Mouse (Mus musculus) kidney, postnatal 25 days (tissue): ENCODE data around the gene Fzr1.
A peak's percentile ranks its signal among the peaks of the same experiment; 100 is the strongest.

Experiments used
- DNase-seq, 2 experiments: peaks; one replicate each; pipeline ENCODE4 v3.0.0; 2021; ENCODE audit warnings: mixed read lengths in 2 of 2

Gene Fzr1

DNA sequence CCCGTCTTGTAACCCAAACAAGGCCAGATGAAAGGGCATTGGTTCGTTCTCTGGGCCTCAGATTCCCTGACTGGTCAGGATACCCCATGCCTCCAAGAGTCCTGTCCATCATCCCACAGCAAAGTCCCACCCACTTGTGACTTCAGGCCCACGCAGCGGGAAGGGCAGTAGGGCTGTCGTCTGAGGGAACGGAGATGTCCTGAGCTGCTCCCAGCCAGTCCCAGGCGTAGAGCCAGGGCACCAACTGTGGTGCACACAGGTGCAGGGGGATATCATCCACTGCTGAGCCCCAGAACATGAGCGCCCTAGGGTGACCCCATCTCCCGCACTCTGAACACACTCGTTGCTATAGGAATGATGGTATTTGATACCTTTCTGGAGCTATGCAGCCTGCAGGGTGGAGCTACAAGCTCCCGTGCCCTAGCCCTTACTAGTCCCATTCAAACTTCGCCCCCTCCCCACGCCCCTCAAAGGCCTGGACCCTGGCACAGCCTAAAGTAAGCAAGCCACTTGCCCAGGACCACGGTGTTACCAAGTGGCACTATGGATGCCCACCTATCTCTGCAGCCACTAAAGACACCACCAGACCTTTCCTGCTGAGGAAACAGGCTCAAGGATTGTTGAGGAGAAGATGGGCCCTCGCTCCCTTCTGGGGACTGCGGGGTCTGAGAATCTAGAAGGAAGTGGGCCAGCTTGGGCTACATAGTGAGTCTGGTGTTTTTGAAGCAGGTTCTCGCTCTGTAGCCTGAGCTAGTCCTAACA is 37.4 kb upstream of the Fzr1 start:
- peak in 1 of 2 experiments; percentile 79 for DNase-seq

DNA sequence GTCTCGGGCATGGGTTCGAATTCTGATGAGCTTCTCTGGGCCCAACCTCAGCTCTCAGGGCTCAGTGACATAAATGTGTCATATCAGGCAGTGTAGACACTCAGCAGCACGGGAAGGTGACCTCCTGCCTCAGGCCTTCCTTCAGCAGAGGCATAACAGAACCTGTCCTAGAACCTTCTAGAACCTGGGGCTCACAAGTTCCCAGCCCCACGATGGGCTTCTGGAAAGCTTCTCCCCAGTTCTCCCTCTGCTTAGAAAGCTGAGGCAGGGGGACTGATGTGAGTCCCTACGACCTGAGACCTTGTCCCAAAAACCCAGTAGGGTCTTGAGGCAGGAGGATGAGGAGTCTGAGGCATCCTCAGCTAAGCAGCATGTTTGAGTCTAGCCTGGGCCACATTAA is 36.8 kb upstream of the Fzr1 start:
- no peak for DNase-seq

DNA sequence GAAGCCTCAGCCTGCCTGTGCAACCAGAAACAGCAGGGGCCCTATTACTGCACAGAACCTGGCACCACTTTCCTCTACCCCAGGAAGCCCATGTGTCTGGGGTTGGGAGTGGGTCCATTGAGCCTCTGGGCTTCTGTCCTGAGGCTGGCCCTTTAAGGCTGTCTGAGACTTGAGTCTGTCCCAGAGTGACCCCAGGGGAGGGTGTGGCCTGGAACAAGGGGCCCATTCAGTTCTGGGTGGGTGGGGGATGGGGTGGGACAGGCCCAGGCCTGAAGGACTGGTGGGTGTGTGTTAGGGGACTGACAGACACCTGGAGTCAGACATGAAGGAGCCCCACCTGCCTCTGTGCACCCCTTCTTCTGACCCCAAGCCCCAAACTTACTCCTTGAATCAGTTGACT is 36.4 kb upstream of the Fzr1 start:
- DNase-seq: peak; percentile 75 to 92

DNA sequence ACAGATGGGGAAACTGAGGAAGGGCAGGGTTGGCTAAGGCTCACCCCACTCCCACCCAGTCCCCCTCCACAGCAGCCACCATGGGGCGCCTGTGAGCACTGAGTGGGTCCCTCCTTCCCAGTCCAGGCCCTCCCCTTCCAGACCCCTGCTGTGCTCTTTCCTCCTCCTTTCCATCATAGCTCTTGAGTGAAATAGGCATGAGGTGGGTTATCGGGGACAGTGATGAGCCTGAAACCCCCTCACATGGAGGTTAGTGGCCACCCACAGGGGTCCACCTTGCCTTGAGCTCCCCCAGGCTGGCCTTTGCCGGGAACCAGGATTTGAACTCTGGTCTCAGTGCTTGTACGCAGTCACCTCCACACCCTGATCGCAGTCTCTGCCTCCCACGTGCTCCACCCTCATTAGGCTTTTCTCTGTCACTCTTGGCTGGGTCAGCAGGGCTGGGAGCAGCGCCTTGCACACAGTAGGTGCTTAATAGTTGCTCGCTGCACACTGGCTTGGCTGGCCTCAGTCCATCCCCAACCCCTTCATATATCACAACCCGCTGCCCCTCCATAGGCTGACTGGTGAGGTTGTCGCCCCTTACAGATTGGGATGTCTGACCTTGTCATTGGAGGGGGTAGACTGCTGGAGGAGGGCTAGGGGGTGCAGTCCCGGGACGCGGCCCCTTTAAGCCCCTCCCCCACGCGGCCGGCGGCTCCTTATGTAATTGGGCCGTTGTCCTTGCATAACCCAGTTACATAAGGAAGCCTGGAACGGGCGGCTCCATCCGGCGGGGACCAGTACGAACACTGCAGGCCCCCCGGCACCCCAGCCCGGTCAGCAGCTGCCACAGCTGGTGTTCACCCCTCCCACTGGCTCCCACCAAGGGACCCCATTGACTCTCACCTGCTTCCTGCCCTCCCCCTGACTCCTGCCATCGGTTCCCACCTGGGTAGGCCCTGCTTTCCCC is 35.3 kb upstream of the Fzr1 start:
- peak; percentile 93 to 97 for DNase-seq

DNA sequence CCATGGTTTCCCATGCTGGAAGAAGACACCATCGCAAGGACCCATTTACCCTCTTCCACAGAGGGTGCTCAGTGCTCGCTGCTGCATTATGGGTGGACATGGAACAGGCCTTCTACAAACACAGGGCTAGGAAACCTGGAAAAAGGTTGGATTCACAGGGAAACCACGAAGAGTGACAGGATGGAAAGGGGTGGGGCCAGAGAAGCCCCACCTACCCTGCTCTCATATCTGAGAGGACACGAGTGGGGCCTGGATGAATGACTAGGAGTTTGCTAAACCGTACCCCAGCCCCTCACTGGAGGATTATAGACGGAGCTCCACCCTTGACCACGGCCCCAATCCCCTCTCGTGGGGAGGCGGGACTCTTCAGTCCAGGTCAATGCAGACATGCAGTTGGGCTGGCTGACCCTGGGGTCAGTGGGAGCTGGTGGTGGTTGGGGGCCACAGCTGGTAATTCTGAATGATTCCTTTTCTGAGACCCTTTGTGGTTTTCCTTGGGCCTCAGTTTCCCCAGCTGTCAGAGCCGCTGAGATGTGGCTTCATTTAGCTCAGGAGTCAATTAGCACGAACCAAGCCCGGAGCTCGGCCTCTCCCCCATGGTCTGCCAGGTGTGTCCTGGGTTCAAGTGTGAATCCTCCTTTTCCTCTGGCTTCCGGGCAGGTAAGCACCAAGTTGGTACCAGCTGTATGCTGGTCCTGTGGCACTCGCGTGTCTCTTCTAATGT is 34.4 kb upstream of the Fzr1 start:
- DNase-seq: no peak

DNA sequence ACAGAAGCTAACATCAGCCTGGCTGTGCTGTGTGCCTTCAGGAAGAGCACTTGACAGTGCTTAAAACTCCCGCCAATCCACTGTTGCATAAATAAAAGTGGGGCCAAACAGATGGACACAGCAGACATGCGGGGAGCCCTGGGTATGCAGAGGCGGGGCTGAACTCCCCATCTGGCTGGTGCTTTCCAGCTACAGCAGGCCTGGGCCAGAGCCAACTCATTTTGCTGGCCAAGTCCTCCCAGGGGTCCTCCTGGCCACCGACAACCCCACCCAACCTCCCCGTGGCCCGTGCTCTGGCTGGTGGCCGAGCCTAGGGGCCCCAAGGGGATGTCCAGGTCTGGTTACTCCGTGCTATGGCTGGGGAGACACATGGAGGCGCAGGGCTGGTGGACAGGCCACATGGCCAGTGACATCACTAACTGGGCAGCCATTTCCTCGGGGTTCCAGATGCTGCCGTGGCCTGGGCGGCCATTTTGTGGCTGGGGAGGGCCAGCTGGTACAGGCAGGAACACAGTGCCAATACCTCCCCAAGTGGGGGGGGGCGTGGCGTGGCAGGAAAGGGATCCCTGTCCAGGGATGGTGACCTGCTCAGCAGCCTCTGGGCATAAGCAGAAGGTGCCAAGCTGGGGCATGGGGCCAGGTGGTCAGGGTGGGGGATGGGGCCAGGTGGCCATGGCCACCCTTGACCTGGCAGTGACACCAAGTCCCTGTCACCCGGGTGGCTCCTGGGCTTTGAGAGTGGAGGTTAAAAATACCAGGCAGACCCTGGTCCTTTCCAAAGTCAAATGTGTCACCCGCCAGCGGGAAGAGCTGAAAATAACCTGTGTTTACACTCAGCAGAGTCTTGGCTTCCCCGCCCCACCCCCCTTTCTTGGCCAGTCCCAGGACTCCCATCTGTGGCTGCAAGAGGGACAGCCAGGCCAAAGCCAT is 33.4 kb upstream of the Fzr1 start:
- DNase-seq: peak; percentile 87 to 95

DNA sequence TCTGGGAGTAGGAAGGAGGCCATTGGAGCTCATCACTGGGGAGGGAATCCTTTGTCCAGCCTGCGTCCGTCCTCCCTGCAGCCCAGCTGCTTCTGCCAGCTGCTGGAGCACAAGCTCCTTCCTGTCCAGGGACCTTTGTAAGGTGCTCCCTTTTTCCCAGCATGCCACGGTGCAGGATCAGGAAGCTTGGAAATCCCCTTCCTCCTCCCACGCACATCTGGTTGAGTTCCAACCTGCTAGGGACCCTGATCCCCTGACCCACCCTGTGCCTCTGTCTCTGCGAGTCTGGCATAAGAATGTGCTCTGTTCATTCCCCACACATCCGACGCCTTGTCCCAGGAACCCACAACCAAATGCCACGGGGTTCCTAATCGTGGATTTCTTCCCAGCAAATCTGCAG is 32.7 kb upstream of the Fzr1 start:
- DNase-seq: peak; percentile 61 to 83

DNA sequence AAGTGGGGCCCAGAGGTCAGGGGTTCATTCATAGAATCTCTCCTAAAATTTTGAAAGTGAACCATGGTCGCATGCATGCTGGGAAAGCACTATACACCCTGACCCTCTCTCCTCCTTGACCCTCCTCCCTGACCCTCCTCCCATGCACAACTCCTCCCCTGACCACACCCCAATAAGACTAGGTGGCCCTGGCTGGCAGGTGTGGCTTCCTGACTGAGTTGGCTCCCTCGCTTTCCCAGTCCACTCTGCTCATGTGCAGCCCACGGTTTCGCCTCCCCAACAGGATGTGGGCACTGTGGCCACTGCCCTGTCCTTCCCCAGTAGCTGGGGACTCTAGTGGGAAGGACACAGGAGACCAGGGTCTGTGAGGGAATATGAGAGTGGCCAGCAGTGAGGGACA is 32.0 kb upstream of the Fzr1 start:
- peak; percentile 50 to 83 for DNase-seq

DNA sequence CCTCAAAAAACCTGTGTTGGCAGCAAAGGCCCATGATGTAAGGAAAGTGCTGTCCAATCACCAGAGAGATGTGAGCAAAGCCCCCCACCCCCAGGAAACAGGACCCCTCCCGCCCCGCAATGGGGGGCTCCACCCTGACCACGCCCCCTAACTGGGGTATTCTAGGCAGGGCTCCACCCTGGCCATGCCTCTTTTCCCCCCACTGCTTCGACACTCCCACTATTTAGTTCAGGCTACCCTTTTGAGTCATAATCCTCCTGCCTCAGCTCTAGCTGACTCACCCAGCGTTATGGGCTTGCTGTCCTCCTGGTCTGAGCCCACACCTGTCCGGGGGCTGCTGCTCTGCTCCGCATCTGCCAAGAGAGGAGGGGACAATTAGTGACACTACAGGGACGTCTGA is 31.0 kb upstream of the Fzr1 start:
- DNase-seq: no peak

DNA sequence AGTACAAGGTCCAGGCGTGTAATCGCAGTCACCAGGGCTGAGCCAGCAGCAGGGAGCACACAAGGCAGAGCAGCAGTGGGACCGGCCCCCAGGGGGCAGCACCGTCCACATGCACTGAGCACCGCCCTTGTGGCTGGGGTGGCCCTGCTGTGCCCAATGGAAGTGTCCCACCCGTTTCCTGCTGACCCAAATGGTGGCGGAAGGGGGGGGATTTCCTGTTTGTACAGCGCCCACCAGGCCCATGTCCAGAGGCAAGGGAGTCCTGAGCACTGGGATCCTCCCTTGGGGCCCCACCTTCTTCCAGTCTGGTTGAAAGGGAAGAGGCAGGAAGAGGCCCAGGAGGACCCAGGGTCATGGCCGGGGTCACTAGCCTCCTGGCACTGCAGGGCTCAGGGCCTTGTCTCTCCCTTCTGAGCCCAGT is 30.6 kb upstream of the Fzr1 start:
- peak; percentile 96 for DNase-seq

DNA sequence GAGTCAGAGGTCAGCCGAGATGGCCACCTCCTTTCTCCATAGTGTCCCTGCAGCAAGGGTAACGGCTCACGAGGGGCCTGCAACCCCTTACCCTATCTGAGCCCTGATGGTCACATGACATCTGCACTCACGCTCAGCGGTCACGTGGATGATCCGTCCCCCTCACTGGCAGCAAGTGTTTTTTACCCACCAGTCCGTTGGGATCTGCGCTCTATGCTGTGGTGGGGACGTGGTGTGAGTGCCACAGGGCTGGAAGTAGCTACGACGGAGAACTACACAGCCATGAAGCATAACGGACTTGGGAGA is 30.1 kb upstream of the Fzr1 start:
- DNase-seq: peak in 1 of 2 experiments; percentile 65

DNA sequence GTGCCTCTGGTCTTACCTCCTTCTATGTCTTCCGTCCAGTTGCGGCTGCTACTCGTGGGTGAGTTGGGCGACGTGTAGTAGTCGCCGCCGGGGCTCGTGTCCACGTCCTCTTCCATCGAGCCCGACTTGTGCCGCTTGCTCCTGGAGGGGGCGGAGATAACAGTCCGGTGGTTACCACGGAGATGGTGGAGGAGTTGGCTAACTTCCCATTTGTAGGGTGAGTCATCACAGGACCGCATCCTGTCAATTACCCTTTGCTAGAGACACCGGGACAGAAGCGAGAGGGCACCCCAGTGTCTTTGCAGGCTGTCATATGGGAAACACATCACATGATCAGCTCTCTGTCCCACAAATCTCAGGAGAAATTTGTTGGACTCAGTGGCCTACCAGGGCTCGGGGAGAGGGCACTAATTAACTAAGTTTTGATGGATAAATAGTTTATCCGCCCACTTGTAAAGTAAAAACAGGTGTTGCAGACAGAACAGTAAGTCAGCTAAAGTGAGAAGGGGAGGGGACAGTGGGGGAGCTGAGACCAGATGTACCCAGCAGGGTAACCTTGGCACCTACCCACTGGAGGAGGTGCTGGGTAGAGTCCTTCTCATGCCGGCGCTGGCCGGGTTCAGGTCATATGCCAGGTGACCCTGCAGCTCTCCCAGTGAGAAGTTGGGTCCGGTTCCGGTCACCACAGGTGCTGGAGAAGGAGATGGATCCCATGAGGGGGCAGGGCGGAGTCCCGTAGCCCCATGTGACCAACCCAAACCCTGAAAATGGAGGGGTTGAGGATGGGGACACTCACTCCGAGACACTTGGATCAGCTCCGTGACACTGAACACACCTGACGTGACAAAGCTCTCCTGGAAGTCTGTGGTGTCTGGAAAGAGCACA is 29.5 kb upstream of the Fzr1 start:
- peak; percentile 86 to 95 for DNase-seq

DNA sequence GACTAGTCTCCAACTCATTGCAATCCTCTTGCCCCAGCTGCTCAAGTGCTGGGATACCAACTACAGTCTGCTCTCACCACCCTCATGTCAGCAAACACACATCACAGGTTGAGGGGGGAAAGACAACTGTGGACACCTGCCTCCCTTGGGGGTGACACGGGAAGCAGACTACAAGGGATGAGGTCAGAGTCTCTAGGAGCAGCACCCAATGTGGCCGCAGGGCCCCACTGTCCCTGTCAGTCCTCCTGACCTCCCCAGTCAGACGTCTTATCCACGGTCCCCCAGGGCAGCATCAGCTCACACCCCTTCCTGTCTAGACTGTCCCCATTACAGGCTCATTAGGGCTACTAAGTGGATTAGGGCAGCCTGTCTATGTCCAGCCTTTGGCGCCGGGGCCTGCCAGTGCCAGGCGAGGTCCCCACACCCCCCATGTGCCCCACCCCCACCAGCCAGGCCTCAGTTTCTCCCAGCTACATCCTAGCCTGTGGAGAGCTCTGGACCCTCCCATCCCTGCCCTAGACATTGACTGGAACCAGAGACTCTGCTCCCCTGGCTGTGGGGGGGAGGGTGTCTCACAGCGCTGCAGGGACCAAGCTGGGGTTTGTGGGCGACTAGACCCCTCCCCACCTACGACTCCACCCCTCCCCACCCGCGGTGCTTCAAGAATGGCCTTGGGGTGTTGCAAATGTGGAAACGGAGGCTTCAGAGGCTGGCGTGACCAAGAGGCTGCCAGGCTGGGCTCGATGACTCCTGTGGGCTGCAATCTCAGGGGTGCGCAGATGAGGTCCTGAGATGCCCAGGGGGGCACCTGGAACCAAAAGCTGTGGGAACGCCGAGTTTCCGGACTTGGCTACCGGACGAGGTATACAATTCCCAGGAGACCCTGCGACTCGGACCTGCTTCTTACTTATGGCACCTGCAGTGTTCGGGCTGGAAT is 28.5 kb upstream of the Fzr1 start:
- DNase-seq: peak in 1 of 2 experiments; percentile 46

DNA sequence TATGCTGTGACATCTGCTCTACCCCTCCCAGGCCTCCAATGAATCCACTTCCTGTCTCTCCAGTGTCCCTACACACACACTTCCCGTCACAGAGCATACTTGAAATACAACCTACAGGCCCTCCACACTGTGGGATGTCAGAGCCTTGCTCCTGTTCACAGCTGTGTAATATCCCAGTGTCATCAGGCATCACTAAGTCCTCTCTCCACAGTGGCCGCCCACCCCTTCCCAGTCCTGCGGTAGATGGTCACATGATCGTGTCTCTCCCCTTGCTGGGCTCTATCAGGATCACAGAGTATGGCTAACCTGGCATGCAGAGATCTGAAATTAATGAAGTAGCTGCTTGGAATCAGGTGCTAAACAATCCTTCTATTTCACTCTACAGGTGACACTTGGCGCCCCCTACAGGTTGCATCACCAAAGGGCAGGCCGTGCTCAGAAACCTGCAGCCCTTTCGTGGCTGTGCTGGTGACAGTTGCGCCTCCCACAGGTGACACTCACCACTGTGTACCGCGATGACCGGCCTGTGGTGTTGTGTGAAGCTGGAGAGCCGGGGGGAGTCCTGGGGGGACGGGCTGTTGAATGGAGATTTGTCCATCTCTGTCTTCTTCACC is 27.4 kb upstream of the Fzr1 start:
- DNase-seq: peak; percentile 76 to 78

DNA sequence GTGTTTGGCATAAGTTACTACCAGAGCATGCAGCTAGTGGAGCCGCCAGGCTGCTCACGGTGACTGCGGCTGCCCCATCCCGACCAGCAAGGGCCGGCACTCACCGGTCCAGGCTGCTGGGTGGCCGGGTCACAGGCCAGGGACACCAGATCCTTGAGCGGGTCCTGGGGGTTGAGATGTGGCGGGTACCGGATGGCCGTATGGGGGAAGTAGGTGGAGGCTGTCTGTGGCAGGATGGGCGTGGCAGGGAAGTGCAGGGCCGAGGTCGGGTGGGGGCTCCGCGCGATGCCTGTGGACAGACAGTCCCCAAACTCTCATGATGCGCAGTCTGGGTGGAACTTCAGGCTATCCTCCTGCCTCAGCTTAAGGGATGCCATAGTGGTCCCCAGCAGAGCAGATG is 26.4 kb upstream of the Fzr1 start:
- DNase-seq: peak; percentile 56 to 82

DNA sequence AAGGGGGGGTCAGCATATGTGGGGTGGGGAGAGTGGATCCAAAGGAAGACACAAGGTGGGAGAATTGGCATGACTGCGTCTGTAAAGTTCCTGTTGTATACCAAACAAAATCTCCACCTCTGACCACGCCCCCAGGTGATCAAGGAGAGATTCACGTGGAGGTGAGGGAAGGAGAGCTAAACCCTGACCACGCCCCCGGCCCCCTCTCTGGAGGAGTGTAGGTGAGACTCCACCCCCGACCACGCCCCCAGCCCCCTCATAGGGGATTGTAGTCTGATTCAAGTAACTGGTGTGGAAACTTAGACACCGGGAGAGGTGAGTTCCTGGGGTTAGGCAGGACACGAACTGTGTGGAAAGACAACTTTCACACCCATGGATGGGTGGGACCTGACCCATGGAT is 25.8 kb upstream of the Fzr1 start:
- DNase-seq: peak in 1 of 2 experiments; percentile 66

DNA sequence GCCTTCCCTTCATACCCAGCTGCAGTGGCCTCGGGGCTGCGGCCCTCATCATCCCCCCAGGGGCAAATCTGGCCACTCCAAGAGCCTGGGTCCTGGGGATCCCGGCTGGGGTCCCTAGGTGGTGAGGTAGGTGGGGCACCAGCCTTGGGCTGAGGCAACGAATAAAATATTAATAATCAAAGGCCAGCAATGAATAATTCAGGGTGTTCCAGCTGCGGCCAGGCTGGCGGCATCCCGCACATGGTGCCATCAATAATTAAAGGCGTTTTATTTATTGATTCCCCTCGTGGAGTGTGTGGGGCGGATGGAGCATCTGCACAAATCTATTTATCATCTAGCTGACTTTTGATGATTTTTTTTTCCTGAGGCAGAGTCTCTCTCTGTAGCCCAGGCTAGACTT is 25.2 kb upstream of the Fzr1 start:
- DNase-seq: no peak

DNA sequence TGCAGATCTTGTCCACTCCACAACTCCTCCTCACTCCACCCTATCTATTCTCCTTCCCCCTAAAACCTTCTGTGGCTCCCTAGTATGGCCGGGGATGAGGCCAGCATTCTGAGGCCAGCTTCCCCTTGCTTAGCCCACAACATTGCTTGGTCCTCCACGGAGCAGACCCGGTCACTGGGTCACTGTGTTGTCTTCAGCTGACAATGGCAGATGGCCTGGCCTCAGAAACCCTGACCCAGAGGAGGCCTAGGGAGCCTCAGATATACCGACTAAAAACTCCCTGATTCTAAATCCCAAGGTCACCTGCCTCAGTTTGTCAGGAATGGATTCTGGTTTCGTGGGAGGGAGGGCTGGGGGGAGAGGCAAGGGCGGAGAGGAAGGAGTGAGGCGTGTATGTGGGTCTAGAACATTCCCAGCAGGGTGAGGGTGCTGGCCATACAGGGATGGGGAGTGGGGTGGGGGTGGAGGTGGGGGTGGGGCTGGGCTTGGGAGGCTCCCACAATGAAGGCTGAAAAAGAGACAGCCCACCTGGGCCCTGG is 24.0 kb upstream of the Fzr1 start:
- DNase-seq: no peak

DNA sequence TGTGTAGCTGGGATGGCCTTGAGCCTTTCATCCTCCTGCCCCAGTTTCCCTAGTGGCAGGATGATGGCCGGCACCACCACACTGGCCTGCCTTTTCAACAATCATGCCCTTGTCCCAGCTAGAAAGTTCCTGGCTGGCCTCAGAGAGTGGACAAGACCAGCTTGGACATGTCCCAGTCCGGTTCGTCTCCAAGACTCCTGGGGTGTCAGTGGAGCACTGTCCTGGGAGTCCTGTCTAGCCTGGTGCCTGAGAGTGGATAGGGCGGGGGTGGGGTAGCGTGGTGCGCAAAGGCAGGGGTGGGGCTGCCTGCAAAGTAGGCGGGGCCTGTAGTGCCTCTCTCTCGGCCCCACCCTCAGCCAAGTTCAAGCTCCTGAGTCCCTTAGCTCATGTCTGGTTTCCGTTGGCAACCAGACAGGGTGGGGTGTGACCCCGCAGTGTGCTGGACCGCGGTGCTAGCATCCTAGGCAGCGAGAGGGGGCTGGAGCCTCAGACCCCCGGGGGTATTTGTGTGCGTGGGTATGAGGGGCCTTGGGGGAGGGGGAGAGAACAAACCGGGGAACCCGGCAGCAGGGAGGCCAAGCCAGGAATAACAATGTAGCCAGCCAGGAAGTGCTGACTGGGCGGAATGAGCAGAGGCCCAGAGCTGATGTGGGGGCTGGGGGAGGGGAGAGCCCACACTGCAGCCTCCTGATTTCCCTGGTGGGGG is 23.4 kb upstream of the Fzr1 start:
- peak; percentile 85 to 91 for DNase-seq
